Mouse (Mus musculus) neural tube, embryonic 14.5 days (tissue): ENCODE results near the gene Col4a2. TPM values are rescaled to one million over a fixed set of nuclear protein-coding genes. Genes with fewer than 3 reads are reported as not detected.

ENCODE experiments used
- ATAC-seq: fragments of 200-750 bp; cut with Nextera tagmentation; 2 replicates; pipeline ENCODE4 v1.8.0; 2017; ENCODE audit warnings: low read depth, mild to moderate bottlenecking, moderate TSS enrichment, moderate library complexity
- H3K27ac ChIP-seq: fragments of 300-500 bp; sonication (generic); 2 replicates; pipeline ENCODE4 v1.5.1; 2014; ENCODE audit warnings: low read depth, mild to moderate bottlenecking, control low read depth, low read length, moderate library complexity, mixed read lengths
- H3K27me3 ChIP-seq: fragments of 300-500 bp; sonication (generic); 2 replicates; pipeline ENCODE4 v1.6.1; 2014; ENCODE audit warnings: low read length; ENCODE audit not compliant: control insufficient read depth, insufficient read depth
- H3K36me3 ChIP-seq: fragments of 300-500 bp; sonication (generic); 2 replicates; pipeline ENCODE4 v1.6.1; 2014; ENCODE audit warnings: low read length, mixed read lengths; ENCODE audit not compliant: control insufficient read depth, insufficient read depth
- H3K4me1 ChIP-seq: fragments of 300-500 bp; sonication (generic); 2 replicates; pipeline ENCODE4 v1.6.1; 2014; ENCODE audit warnings: low read length; ENCODE audit not compliant: control insufficient read depth, insufficient read depth
- H3K4me2 ChIP-seq: fragments of 300-500 bp; sonication (generic); 2 replicates; pipeline ENCODE4 v1.6.1; 2014; ENCODE audit warnings: mild to moderate bottlenecking, low read depth, low read length, control low read depth
- H3K4me3 ChIP-seq: fragments of 300-500 bp; sonication (generic); 2 replicates; pipeline ENCODE4 v1.5.1; 2014; ENCODE audit warnings: low read depth, low read length, control low read depth, mixed read lengths
- H3K9ac ChIP-seq: fragments of 300-500 bp; sonication (generic); replicated peaks from 2 replicates; pipeline ENCODE4 v1.6.1; 2014; ENCODE audit warnings: low read depth, mild to moderate bottlenecking, control low read depth, low read length, mixed read lengths
- H3K9me3 ChIP-seq: fragments of 300-500 bp; sonication (generic); 2 replicates; pipeline ENCODE4 v1.6.1; 2016; ENCODE audit warnings: low read length; ENCODE audit not compliant: control insufficient read depth
- WGBS: fragments of 180-500 bp; shearing (Covaris S2); extraction: QIAGEN DNeasy Blood & Tissue Kit; methylation state at CpG from one replicate; pipeline ENCODE4 v1.1.7; 2014; 5-methylcytosine and 5-hydroxymethylcytosine counted together
- polyA plus RNA-seq: library from polyadenylated mRNA; unstranded; fragments of >200 nt; fragmentation: Nextera tagmentation; extraction: Ambion mirVana; gene quantifications from 2 replicates; pipeline ENCODE4 v1.2.1, GENCODE M21; 2014

Col4a2 gene
- polyA plus RNA-seq, 1 experiment from 2014 or later: 11.8 TPM

DNA sequence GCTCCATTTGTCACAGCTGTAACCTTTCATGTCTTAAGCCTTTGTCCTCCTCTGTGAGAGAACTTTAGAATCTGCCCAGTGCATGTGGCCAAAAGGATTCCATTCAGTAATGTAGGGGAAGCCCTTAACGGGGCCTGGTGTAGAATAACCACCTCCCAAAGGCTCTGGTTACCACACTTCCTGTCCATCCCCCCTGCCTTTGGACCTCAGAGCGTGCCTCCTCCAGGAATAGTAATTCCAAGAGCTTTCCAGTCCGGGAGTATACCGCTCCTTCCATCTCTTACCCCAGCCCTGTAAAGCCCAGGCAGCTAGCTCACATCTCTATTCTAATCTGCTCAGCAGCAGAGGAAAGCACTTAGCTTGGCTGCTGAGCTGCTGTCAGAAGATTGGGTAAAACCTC, 14.7 kb downstream of the Col4a2 start:
- 63% methylated on average over 4 of the region's 4 CpGs for WGBS
- H3K27me3 ChIP-seq: no peaks in the 10 kb centered on the region
- no peaks in the 10 kb centered on the region for H3K36me3 ChIP-seq
- H3K27ac ChIP-seq: no peak overlapping the region
- no peak for ATAC-seq
- H3K9me3 ChIP-seq: no peaks in the 10 kb centered on the region
- no peak overlapping the region for H3K9ac ChIP-seq
- no peak overlapping the region for H3K4me3 ChIP-seq
- H3K4me1 ChIP-seq: no peaks in the 10 kb centered on the region
- H3K4me2 ChIP-seq: no peak overlapping the region

DNA sequence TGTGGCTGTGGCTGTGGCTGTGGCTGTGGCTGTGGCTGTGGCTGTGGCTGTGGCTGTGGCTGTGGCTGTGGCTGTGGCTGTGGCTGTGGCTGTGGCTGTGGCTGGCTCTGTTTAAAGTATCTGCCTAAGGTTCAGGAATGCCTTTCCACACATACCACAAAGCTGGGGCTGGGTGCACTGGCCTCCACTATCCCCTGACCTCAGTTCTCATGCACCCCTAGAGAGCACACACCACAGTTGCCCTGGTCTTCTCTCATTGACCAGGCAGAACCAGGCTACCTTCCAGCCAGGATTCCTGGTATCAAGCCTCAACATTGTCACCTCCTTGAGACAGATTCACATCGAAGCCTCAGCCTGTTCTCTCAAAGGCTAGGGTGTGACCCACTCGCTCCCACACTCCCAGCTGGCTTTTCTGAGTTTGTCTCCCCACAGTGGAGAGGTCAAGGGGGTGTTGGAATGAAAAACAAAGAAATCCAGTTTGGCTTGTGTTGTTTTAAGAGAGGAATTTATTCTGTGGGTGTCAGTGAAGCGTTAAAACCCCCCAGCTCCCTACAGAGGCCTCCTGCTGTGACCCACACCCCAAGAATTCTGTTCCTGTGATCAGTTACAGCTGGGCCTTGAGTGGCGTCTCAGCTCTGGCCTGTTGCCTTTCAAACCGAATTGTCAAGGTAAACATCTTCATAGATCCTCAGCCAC, 15.3 kb downstream of the Col4a2 start:
- no peak for ATAC-seq
- H3K4me2 ChIP-seq: no peak overlapping the region
- H3K9me3 ChIP-seq: no peaks in the 10 kb centered on the region
- H3K27ac ChIP-seq: no peak overlapping the region
- no peaks in the 10 kb centered on the region for H3K4me1 ChIP-seq
- 74% methylated on average over 5 of the region's 5 CpGs for WGBS
- no peaks in the 10 kb centered on the region for H3K27me3 ChIP-seq
- no peak overlapping the region for H3K4me3 ChIP-seq
- H3K36me3 ChIP-seq: no peaks in the 10 kb centered on the region
- no peak overlapping the region for H3K9ac ChIP-seq

DNA sequence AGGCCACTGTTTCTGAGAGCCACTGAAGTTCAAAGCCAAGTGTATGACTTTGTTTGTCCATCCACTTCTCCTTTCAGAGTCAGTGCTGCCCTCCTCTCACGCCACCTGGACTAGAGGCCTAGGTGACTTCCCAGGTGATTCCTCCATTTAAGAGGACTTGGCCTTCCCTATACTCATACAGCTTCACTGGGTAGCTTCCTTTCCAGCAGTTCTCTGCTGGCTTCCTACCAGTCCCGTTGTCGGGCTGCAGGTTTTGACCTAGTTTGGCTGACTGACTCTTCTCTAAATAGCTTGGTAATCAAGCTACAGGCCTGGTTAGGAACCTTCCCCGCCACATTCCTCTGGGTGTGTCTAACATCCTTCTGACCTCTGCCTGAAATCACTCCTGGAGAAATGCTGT, 19.0 kb downstream of the Col4a2 start:
- 85% methylated on average over 4 of the region's 4 CpGs for WGBS

DNA sequence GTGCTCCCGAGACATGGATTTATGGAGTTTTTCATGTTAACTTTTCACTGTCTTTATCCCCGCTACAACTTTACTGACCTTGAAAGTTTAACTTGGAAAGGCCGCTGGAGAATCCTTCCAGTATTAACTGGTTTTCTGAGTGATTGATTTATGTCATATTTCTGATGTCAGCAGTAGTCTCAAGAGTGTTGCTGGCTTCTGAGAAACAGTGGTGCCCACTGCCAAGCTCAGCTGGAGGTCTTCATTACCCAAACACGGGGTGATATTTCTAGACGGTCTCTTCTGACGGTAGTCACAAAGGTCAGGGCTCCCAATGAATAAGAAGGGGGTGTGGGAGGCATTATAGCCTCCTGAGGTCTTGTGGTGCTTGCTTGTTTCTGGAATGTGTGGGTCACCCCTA, 21.1 kb downstream of the Col4a2 start:
- Histone ChIP-seq H3K27ac (no peak overlapping the region), H3K4me2 (no peak overlapping the region), H3K9ac (no peak overlapping the region), H3K9me3 (no peaks in the 10 kb centered on the region), H3K27me3 (no peaks in the 10 kb centered on the region), H3K4me3 (no peak overlapping the region), H3K36me3 (no peaks in the 10 kb centered on the region), H3K4me1 (peaks cover 4% of the 10 kb centered on the region; the same call in 1 of the 2 replicates)
- 80% methylated on average over 6 of the region's 6 CpGs for WGBS
- ATAC-seq: no peak

More for the DNA sequence above, 19.0 kb downstream of the Col4a2 start:
- no peaks in the 10 kb centered on the region for H3K27me3 ChIP-seq
- H3K27ac ChIP-seq: no peak overlapping the region
- no peaks in the 10 kb centered on the region for H3K36me3 ChIP-seq
- H3K4me1 ChIP-seq: peaks cover 1% of the 10 kb centered on the region; the same call in 1 of the 2 replicates
- ATAC-seq: no peak
- H3K9ac ChIP-seq: no peak overlapping the region
- no peak overlapping the region for H3K4me3 ChIP-seq
- no peaks in the 10 kb centered on the region for H3K9me3 ChIP-seq
- H3K4me2 ChIP-seq: no peak overlapping the region

DNA sequence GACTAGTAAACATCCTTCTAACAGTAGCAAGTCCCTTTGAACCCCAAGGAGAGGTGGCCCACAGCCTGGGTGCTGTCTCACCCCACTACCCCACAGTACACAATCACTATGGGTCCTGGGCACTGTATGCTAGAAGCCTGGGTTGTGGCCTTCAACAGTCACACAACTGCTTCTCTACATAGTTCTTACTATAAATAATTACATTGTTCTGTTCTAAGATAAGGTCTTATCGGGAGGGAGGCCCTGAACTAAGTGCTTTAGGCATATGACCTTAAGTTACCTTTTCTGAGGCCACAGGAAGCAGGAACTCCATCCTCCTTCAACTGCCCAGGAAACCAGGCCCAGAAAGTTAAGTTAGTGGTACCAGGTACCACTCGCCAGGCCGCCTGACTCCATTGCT, 21.9 kb downstream of the Col4a2 start:
- no peak for ATAC-seq
- Histone ChIP-seq H3K4me1 (peaks cover 4% of the 10 kb centered on the region; the same call in 1 of the 2 replicates), H3K36me3 (no peaks in the 10 kb centered on the region), H3K27me3 (no peaks in the 10 kb centered on the region), H3K4me2 (no peak overlapping the region), H3K9me3 (no peaks in the 10 kb centered on the region), H3K4me3 (no peak overlapping the region), H3K27ac (no peak overlapping the region), H3K9ac (no peak overlapping the region)
- 91% methylated on average over 3 of the region's 3 CpGs for WGBS

DNA sequence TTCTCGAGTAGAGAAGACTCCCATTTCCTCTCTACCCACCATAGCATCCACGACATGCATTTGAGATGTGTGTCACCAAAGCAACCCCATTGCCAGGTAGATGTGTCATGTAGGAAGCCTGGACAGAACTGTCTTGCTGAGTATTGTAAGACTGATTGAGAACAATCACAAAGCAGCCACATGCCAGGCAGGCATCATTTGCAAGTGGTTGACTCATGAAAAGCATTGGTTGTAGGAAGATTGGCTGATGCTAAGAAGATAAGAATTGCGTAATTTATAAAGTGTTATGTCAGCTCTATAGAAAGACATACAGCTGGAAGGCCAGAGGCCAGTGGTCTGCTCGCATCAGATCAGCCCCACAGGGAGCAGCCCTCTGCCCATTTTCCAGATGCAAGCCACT, 22.6 kb downstream of the Col4a2 start:
- ATAC-seq: no peak
- no peak overlapping the region for H3K4me3 ChIP-seq
- H3K4me1 ChIP-seq: peaks cover 6% of the 10 kb centered on the region; the same call in 1 of the 2 replicates
- H3K27ac ChIP-seq: no peak overlapping the region
- H3K36me3 ChIP-seq: no peaks in the 10 kb centered on the region
- H3K27me3 ChIP-seq: no peaks in the 10 kb centered on the region
- WGBS: 91% methylated on average over 4 of the region's 4 CpGs
- no peaks in the 10 kb centered on the region for H3K9me3 ChIP-seq
- no peak overlapping the region for H3K4me2 ChIP-seq
- H3K9ac ChIP-seq: no peak overlapping the region

DNA sequence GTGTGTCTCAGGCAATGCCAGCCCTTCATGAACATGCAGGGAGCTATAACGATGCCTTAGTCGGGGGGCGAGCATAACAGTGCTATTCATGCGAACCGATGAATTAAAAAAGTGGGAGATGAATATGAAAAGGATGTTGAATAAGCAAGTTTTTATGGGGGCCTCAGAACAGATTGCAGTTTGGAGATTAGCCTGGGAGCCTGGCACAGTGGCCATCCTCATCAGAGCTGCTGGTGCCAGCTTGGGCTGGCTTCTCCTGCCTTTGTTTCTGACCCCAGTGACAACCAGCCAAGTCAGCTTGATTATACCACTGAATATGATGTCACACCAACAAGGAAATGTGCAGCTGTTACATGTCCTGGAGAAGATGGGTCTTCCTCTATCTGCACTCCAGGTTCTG, 23.7 kb downstream of the Col4a2 start:
- Histone ChIP-seq H3K9me3 (no peaks in the 10 kb centered on the region), H3K27ac (no peak overlapping the region), H3K36me3 (no peaks in the 10 kb centered on the region), H3K4me2 (no peak overlapping the region), H3K27me3 (no peaks in the 10 kb centered on the region), H3K4me3 (no peak overlapping the region), H3K9ac (no peak overlapping the region), H3K4me1 (peaks cover 7% of the 10 kb centered on the region; the same call in 1 of the 2 replicates)
- no peak for ATAC-seq
- 79% methylated on average over 5 of the region's 5 CpGs for WGBS

DNA sequence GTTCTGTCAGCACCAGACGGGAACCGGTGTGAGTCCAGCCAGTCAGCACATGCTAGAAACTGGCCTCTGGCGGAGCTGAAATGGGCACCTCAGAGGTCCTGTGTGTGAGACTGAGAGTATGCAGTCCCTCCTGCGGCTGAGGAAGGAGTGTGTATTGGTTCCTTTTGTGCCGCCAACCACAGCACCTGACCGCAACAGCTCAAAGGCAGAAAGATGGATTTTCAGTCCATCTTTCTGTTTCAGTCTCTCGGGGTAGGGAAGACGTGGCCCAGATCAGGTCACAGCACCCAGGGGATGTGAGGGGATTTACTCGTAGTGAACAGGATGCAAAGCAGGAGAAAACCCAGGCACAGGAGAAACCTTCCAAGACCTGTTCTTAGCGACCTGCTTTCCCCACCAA, 25.0 kb downstream of the Col4a2 start:
- H3K36me3 ChIP-seq: no peaks in the 10 kb centered on the region
- peaks cover 7% of the 10 kb centered on the region; the same call in 1 of the 2 replicates for H3K4me1 ChIP-seq
- ATAC-seq: no peak
- no peak overlapping the region for H3K4me3 ChIP-seq
- no peaks in the 10 kb centered on the region for H3K27me3 ChIP-seq
- no peaks in the 10 kb centered on the region for H3K9me3 ChIP-seq
- WGBS: 86% methylated on average over 10 of the region's 10 CpGs
- no peak overlapping the region for H3K27ac ChIP-seq
- H3K4me2 ChIP-seq: no peak overlapping the region
- H3K9ac ChIP-seq: no peak overlapping the region

DNA sequence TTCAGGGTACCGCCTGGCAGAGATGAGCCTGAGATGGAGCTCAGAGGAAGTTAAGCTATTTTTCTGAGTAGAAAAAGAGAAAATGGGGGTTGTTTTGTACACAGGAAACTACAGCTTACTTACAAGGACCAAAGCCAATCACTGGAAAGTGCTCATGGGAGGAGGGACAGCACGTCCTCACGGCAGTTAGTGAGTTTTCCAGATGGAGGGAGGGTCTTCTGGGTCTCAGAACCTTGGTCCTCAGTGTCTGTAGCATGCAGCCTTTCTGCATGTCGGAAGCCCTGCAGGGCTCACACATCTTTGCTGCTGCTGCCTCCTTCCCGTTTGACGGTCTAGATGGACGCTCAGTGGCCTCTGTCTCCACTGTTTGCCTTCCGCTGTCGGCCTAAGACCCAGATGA, 25.9 kb downstream of the Col4a2 start:
- Histone ChIP-seq H3K4me1 (peaks cover 7% of the 10 kb centered on the region; the same call in 1 of the 2 replicates), H3K4me3 (no peak overlapping the region), H3K9me3 (no peaks in the 10 kb centered on the region), H3K27ac (no peak overlapping the region), H3K27me3 (no peaks in the 10 kb centered on the region), H3K4me2 (no peak overlapping the region), H3K9ac (no peak overlapping the region), H3K36me3 (no peaks in the 10 kb centered on the region)
- 86% methylated on average over 9 of the region's 9 CpGs for WGBS
- no peak for ATAC-seq
